Mouse (Mus musculus): ENCODE data around the gene Ppp1r3e.

Gene Ppp1r3e

GRCm38 (mm10) chr14:54894296-54895151 lies 17.2 kb upstream of the Ppp1r3e start:
- ChIA-PET POLR2A (interaction anchor here (0.6 to 7.4 kb wide), 54 partner anchors 8 to 691 kb away, joined by 3 to 66 read pairs (median 5); partner anchors contain the start of genes Efs (in 3 of the 4), Ngdn (in 3 of the 4), Ppp1r3e (in 3 of the 4) and Bcl2l2 (in 2 of the 4)), CTCF (interaction anchor here in 3 of 4 experiments (0.5 to 1.8 kb wide), 8 partner anchors 11 to 121 kb away, joined by 3 to 10 read pairs (median 3); partner anchors contain the start of genes Ngdn (in 2 of the 3), Bcl2l2 (in 1 of the 3), Cmtm5 (in 1 of the 3) and Gm20521 (in 1 of the 3))

DNA sequence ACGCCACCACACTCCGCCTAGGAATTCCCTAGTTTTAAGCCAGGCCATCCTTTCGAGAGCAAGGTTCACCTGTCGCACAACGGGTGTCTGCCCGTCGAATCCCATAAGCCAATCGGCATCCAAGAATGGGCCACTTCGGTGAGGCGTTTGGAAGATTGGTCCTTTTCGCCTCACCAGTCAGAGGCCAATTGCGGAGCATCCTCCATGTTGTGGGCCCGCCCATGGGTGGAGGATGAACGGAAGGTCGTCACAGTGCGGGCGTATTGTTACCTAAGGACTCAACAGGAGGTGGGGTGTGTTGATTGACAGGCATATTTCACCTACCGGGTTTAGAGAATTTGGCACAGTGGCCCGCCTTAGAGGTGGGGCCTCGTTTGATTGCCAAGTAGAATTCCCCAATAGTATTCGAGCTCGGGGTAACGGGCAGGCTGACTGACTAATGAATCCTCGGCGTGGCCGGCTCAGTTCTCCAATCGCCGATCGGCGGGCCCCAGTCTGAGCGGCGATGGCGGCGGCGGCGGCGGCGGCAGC lies 16.4 kb upstream of the Ppp1r3e start:
- POLR2A ChIA-PET = interaction anchor here (0.6 to 7.4 kb wide), 45 partner anchors 9 to 691 kb away, joined by 3 to 66 read pairs (median 5); partner anchors contain the start of genes Bcl2l2 (in 3 of the 4), Efs (in 3 of the 4), Gm20521 (in 3 of the 4) and Ngdn (in 3 of the 4)
- CTCF ChIA-PET = interaction anchor here (0.5 to 1.8 kb wide), 9 partner anchors 10 to 122 kb away, joined by 3 to 10 read pairs (median 3); partner anchors contain the start of genes Ngdn (in 2 of the 4), Bcl2l2 (in 1 of the 4), Cmtm5 (in 1 of the 4) and Gm20521 (in 1 of the 4)

GRCm38 (mm10) chr14:54892200-54892599 lies 14.8 kb upstream of the Ppp1r3e start, which contains the start of gene Pabpn1:
Pabpn1 (plus strand) TSS chr14:54892500.
- POLR2A ChIA-PET = interaction anchor here in 3 of 4 experiments (0.9 to 7.4 kb wide), 6 partner anchors 9 to 221 kb away, joined by 3 to 52 read pairs (median 4); partner anchors contain the start of genes Bcl2l2 (in 1 of the 3) and Gm20521 (in 1 of the 3)
- CTCF ChIA-PET = no interaction called here

DNA sequence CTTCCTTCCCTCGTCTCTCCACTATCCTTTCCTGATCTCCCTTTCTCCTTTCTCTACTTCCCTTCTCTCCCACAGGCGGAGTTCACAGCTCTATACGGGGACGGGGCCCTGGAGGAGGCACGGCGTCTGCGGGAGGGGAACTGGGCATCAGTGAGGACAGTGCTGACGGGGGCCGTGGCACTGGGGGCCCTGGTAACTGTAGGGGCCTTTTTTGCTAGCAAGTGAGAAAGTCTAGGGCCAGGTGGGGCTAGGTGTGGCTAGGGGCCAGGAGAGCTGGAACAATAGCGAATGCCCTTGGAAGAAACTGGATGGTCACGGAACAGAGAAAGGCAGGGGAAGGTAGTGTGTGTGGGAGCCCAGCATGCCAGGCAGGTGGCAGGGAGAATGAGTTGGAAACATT lies 8.0 kb upstream of the Ppp1r3e start:
- ChIA-PET CTCF (interaction anchor here in 1 of 4 experiments (1.0 to 1.1 kb wide), 2 partner anchors 142 to 209 kb away, joined by 3 read pairs; partner anchors contain the start of gene Thtpa), POLR2A (interaction anchor here (0.8 to 5.3 kb wide), 10 partner anchors 9 to 156 kb away, joined by 3 to 66 read pairs (median 5); partner anchors contain the start of genes Efs (in 2 of the 4) and Ngdn (in 1 of the 4))

DNA sequence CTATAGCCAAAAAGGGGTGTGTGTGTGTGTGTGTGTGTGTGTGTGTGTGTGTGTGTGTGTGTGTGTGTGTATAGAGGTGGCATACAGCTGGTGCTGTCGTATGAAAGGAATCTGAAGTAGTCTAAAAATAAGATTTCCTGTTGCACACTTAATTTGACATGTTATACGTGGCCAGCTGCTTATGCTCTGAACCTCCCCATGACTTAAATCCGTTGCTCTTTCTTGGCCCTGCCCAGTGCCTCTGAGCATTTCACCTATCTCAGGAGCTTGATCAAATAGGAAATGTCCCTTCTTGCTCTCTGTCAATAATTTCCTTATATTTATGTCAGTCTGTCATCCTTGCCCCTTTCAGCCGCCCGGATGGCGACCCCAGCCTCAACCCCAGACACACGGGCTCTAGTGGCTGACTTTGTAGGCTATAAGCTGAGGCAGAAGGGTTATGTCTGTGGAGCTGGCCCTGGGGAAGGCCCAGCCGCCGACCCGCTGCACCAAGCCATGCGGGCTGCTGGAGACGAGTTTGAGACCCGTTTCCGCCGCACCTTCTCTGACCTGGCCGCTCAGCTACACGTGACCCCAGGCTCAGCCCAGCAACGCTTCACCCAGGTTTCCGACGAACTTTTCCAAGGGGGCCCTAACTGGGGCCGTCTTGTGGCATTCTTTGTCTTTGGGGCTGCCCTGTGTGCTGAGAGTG lies 6.8 kb upstream of the Ppp1r3e start:
- POLR2A ChIA-PET = interaction anchor here (0.6 to 5.3 kb wide), 17 partner anchors 9 to 210 kb away, joined by 3 to 66 read pairs (median 5); partner anchors contain the start of genes Efs (in 3 of the 4), Ngdn (in 2 of the 4), Slc22a17 (in 1 of the 4) and Thtpa (in 1 of the 4)
- CTCF ChIA-PET = interaction anchor here in 2 of 4 experiments (0.6 to 2.0 kb wide), 3 partner anchors 127 to 233 kb away, joined by 3 to 7 read pairs (median 6); partner anchors contain the start of gene Ngdn (in 1 of the 2)

DNA sequence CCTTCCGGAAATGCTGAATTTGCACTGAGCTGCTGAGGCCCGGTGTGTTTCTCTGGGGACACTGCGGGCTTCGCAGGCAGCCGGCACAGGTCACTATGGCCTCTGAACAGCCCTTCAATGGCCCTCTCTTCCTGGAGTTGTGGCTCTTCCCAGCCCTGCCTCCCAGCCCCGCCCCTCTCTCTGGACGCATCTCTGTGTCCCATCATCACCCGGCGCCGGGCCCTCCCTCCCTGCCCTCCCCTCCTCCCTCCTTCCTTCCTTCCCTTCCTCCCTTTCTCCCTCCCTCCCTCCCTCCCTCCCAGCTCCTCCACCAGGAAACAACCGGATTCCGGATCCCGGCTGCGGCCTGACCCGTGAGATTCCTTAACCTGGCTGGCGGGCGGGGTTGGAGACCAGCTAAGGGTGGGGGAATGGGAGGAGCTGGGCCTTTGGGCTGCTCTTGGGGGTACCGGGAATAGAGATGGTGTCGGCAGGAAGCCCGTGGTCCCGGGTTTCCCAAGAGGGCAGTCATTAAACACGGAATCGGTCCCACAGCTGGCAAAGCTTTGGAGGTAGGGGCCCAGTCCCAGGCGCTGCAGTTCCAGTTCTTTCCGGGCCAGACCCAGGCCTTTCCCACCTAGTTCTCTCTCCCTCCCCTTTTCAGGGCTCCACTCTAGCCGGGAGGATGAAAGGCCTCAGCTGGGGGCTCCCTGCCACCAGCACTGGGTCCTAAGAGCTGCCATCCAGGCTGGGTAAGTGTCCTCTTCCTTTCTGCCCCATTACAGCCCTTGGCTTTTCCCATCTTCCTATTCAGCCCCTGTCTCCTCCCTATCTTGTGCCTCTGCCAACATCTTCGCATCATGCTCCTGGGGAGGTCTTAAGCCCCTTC lies 6.0 kb upstream of the Ppp1r3e start, which contains the start of the genes Bcl2l2 and Gm20521:
TSS of gene Bcl2l2 (plus strand) at position 224 of the 868 bp plus-strand sequence.
TSS of gene Gm20521 (plus strand) at position 288 of the 868 bp plus-strand sequence.
- ChIA-PET POLR2A (interaction anchor here in 3 of 4 experiments (0.6 to 5.3 kb wide), 25 partner anchors 10 to 708 kb away, joined by 3 to 66 read pairs (median 3); partner anchors contain the start of genes Efs (in 3 of the 3), Ngdn (in 2 of the 3), Prmt5 (in 1 of the 3) and Psme2 (in 1 of the 3)), CTCF (interaction anchor here in 3 of 4 experiments (0.5 to 2.0 kb wide), 9 partner anchors 10 to 232 kb away, joined by 3 to 7 read pairs (median 4); partner anchors contain the start of gene Ngdn (in 1 of the 3))

DNA sequence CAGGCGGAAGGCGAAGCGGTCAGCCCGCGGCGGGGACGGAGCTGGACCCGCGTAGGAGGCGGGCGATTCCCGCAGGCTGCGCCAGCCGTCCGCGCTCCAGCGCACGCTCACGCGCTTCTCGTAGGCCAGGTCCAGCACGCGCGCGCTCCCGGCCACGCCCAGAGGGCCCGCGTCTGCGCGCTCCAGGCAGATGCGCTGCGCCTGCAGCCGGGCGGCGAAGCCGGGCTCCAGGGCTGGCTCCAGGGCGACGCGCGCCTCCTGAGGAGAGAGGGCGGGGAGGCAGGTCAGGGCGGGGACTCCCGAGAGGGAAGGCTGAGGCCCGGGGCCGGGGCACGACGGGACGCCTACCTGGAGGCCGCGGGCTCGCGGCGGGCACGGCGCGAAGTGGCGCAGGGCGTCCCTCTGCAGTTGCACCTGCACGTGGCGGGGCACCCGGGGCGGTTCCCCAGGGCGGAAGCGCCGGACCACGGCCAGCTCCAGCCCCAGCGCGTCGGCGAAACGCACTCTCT lies 757 bp downstream of the Ppp1r3e start:
- POLR2A ChIA-PET = interaction anchor here (0.7 to 3.0 kb wide), 17 partner anchors 9 to 201 kb away, joined by 3 to 12 read pairs (median 4); partner anchors contain the start of genes Efs (in 2 of the 4), Acin1 (in 1 of the 4), Cebpe (in 1 of the 4) and Ngdn (in 1 of the 4)

GRCm38 (mm10) chr14:54875844-54876538 lies 1.4 kb downstream of the Ppp1r3e start:
- ChIA-PET CTCF (interaction anchor here in 1 of 4 experiments (0.6 to 1.2 kb wide), 2 partner anchors 63 to 222 kb away, joined by 4 to 8 read pairs; no protein-coding TSS in a partner anchor), POLR2A (interaction anchor here in 3 of 4 experiments (0.6 to 3.0 kb wide), 11 partner anchors 9 to 237 kb away, joined by 3 to 12 read pairs (median 4); partner anchors contain the start of genes Efs (in 2 of the 3), Acin1 (in 1 of the 3) and Ngdn (in 1 of the 3))

More for the DNA sequence above, 757 bp downstream of the Ppp1r3e start:
- CTCF ChIA-PET = interaction anchor here in 3 of 4 experiments (0.5 to 1.2 kb wide), 5 partner anchors 10 to 138 kb away, joined by 3 to 8 read pairs (median 3); partner anchors contain the start of gene Ngdn (in 1 of the 3)

DNA sequence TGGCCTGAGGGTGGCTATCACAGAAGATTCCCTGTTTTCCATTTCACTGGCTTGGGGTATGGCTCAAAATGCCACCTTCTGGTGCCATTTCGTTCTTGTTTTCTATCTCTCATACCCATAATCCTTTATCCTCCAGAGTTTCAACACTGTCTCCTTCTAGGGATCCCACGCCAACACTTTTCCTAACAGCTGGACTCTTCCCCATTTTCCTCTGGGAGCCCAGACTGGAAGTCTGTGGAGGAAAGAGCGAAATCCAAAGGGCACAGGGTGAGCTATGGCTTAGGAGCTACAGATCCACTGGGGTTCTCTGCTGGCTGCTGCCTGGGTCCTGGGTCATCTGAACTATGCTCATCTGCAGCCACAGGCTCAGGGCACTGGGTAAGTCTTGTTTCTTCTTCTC lies 3.2 kb downstream of the Ppp1r3e start:
- ChIA-PET POLR2A (interaction anchor here in 1 of 4 experiments (0.6 kb wide), 1 partner anchor 32 kb away, joined by 4 read pairs; no protein-coding TSS in a partner anchor), CTCF (interaction anchor here in 2 of 4 experiments (0.6 kb wide), 2 partner anchors 205 to 274 kb away, joined by 3 to 10 read pairs; no protein-coding TSS in a partner anchor)

GRCm38 (mm10) chr14:54870861-54871260 lies 6.5 kb downstream of the Ppp1r3e start, which contains the start of gene Homez:
Homez (minus strand) TSS chr14:54870961.
- CTCF ChIA-PET = no interaction called here

DNA sequence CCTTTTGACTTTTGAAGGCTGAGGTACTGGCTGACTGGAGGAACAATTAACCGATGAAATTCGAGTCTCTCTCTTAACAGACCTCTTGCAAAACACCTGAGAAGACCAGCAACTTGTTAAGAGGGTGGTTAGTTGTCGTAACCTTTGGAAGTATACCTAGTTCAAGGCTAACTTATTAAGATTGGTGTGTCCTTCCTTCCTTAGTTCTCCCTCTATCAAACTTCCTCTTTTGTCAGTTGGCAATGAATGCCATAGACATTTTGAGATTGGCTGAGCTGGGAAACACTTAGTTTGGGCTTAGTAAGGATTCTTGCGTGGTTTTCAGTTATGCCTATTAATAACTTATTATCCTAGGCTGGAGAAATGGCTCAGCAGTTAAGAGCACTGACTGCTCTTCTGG lies 9.3 kb downstream of the Ppp1r3e start:
- POLR2A ChIA-PET = interaction anchor here in 1 of 4 experiments (0.8 to 0.9 kb wide), 2 partner anchors 58 to 138 kb away, joined by 3 read pairs; partner anchors contain the start of gene Efs
- CTCF ChIA-PET = interaction anchor here in 1 of 4 experiments (1.2 kb wide), 1 partner anchor 72 kb away, joined by 3 read pairs; no protein-coding TSS in a partner anchor

More at GRCm38 (mm10) chr14:54870861-54871260, 6.5 kb downstream of the Ppp1r3e start, which contains the start of gene Homez:
- POLR2A ChIA-PET = interaction anchor here in 1 of 4 experiments (0.6 kb wide), 1 partner anchor 33 kb away, joined by 3 read pairs; no protein-coding TSS in a partner anchor

DNA sequence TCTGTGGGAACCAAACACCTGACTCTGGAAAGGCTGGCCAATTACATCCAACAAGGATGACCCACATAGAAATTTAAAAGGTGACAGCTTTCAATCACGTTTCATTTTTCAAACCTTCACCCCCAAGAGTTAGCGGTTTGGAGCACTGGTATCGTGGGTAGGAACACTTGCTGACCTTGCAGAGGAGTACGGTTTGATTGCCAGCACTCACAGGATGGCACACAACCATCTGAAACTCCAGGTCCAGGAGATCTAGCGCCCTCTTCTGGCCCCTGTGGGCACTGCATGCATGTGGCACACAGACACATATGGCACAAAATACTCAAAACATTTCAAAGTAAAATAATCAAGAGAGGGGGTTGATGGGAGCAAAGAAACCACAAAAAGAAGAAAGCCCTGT lies 10.4 kb downstream of the Ppp1r3e start:
- ChIA-PET CTCF (interaction anchor here in 3 of 4 experiments (0.6 to 1.9 kb wide), 7 partner anchors 10 to 234 kb away, joined by 3 to 6 read pairs (median 4); partner anchors contain the start of genes Ngdn (in 1 of the 3) and Ppp1r3e (in 1 of the 3)), POLR2A (interaction anchor here in 2 of 4 experiments (0.9 to 1.2 kb wide), 3 partner anchors 10 to 248 kb away, joined by 3 to 4 read pairs (median 4); partner anchors contain the start of gene Ppp1r3e (in 2 of the 2))

GRCm38 (mm10) chr14:54866268-54866667 lies 11.1 kb downstream of the Ppp1r3e start:
- ChIA-PET POLR2A (interaction anchor here in 2 of 4 experiments (0.6 to 1.6 kb wide), 6 partner anchors 11 to 247 kb away, joined by 3 to 8 read pairs (median 4); partner anchors contain the start of genes Ppp1r3e (in 1 of the 2) and Slc22a17 (in 1 of the 2)), CTCF (interaction anchor here in 3 of 4 experiments (0.6 to 1.9 kb wide), 9 partner anchors 11 to 234 kb away, joined by 3 to 6 read pairs (median 4); partner anchors contain the start of genes Bcl2l2 (in 1 of the 3), Gm20521 (in 1 of the 3), Ngdn (in 1 of the 3) and Ppp1r3e (in 1 of the 3))

GRCm38 (mm10) chr14:54865626-54866025 lies 11.7 kb downstream of the Ppp1r3e start:
- POLR2A ChIA-PET = interaction anchor here in 2 of 4 experiments (0.6 to 1.6 kb wide), 7 partner anchors 11 to 157 kb away, joined by 3 to 8 read pairs (median 3); partner anchors contain the start of genes Ngdn (in 1 of the 2), Ppp1r3e (in 1 of the 2) and Slc22a17 (in 1 of the 2)
- CTCF ChIA-PET = interaction anchor here in 3 of 4 experiments (0.6 to 1.9 kb wide), 7 partner anchors 22 to 149 kb away, joined by 3 to 6 read pairs (median 4); partner anchors contain the start of gene Ngdn (in 1 of the 3)

Measured in embryonic stem cell, embryonic (primary cell).